Mouse (Mus musculus): Measurements from ENCODE around the gene Fam98c. TPM values are rescaled to one million over a fixed set of nuclear protein-coding genes. Genes with fewer than 3 reads are reported as not detected.
"Not testable (repeated sequence)": the region's sequence is repeated elsewhere in the genome, so short reads cannot be mapped to it uniquely, and the experiment has no call there.

Fam98c gene
- 10 to 100 TPM; 34.3 to 38.3 TPM for total RNA-seq (2021)
- long read RNA-seq, experiment 1, transcript Fam98c-202 (7 exons, 1,359 nt) = minor isoform, 8 of 73 reads
- long read RNA-seq, experiment 1, transcript Fam98c-209 (8 exons, 1,293 nt) = minor isoform, 15 of 73 reads
- long read RNA-seq, experiment 1, transcript Fam98c-206 (7 exons, 2,169 nt) = major isoform, 18 of 73 reads
- long read RNA-seq, experiment 1, partial matches to known transcripts = 19 of 73 reads
- long read RNA-seq, experiment 1, other reads (novel, unspliced or antisense) = 13 of 73 reads
- long read RNA-seq, experiment 2, transcript Fam98c-202 (7 exons, 1,359 nt) = minor isoform, 9 of 56 reads
- long read RNA-seq, experiment 2, transcript Fam98c-209 (8 exons, 1,293 nt) = minor isoform, 10 of 56 reads
- long read RNA-seq, experiment 2, transcript Fam98c-206 (7 exons, 2,169 nt) = major isoform, 15 of 56 reads
- long read RNA-seq, experiment 2, partial matches to known transcripts = 14 of 56 reads
- long read RNA-seq, experiment 2, other reads (novel, unspliced or antisense) = 8 of 56 reads

DNA sequence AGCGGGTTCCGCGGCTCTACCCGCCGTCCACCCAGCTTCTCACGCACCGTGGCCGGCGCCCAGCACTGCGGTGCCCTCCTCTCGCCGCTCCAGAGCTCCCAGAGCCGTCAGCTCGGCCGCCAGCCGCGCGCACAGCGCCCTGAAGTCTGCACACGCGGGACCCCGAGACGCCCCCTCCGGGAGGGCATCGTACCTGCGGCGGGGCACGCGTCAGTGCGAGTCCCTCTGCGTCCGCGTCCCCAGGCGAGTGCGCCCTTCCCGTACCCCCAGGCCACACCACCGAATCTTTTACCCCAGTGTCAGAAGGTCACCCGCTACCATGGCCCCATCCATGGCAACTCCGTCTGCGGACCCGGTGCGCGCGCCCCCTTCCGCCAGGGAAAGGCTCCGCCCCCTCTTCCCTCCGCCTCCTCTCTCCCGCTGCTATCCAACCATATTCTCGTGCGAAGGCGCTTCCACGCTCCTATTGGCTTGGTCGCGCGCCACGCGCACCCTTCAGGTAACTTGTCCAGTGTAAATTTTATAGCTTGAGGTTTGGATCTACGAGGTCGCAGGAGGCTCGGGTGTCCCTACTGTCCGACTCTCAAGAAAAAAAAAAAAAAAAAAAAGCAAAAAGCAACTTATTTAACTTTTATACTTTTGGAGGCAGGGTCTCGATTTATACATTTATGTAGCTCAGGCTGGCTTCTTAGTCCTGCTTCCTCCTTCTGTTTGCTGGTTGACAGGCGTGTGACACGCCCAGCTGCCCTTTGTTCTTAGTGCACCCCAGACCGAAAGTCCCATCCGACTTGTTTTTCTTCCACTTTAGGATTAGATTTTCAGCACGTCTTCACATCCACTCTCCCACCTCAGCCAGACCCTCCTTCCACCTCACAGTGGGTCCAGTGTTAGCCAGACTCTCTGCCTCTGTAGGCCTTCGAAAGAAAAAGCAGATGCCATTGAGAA lies at the start of gene Fam98c:
Gene Fam98c (minus strand): TSS at position 397 of the 945 bp plus-strand sequence.
- intact Hi-C loops (cut with DNase I) = no loop called here
- Histone ChIP-seq H3K4me3 (peak within 1 kb of the TSS; percentile 76), H3K27ac (peak within 1 kb of the TSS; percentile 90)
- DNase-seq (ENCODE audit: extremely low spot score in 1 of 2, low spot score in 2 of 2) = peak; percentile 85 to 86
- TF ChIP-seq CTCF (IDR thresholded peaks at IDR 0.05) = peak; percentile 43

DNA sequence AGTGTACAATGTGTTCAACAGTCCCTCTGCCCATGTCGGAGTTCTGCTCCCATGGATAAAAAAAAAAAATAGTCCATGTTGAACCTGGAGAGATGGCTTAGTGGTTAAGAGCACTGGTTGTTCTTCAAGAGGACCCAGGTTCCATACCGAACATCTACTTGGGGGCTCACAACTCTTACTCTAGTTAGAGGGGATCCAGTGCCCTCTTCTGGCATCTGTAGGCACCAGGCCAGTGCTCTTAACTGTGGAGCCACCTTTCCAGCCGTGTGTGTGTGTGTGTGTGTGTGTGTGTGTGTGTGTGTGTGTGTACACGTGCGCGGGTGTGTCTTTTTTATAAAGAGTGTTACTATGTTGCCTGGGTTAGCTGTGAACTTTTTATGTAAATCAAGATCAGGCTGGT lies 46.5 kb upstream of the Fam98c start:
- no peak for TF ChIP-seq CTCF (IDR thresholded peaks at IDR 0.05)
- intact Hi-C loops (cut with DNase I) = loop anchor here (10.0 kb wide), 1 partner anchor 512 kb away; no protein-coding TSS in a partner anchor
- H3K27ac ChIP-seq = no peak overlapping the region
- no peak for DNase-seq (ENCODE audit: extremely low spot score in 1 of 2, low spot score in 2 of 2)
- H3K4me3 ChIP-seq = no peak overlapping the region

DNA sequence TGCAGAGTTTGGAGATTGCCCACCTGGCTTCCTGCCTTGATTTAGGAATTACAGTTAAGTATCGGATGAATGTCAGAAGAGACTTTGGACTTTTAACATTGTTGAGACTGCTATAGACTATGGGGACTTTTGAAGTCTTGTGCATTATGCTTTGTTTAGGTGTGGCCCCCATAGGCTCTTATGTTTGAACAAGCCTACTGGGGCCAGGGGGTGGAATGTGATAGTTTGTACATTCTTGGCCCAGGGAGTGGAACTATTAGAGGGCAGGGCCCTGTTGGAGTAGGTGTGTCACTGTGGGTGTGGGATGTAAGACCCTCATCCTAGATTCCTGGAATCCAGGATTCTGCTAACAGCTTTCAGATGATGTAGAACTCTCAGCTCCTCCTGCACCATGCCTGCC lies 38.2 kb upstream of the Fam98c start:
- DNase-seq (ENCODE audit: extremely low spot score in 1 of 2, low spot score in 2 of 2); intact Hi-C loops (cut with DNase I); H3K4me3 ChIP-seq; H3K27ac ChIP-seq: not testable (repeated sequence)

DNA sequence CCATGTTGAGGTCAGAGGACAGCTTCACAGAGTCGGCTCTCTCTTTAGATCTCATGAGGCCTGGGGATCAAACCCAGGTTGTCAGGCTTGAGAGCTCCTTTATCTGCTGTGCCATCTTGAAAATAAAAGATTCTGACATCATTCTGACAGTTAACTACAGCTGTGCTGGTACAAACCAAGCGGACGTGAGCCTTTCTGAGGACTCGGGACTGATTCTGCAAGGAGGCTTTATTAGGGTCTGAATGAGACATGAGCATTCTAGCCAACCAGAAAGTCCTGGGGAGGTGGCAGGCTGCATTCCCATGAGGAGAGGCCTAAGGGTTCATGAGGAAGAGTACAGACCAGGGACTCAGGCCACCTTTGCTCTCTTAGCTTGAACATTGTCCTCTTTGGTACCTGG lies 25.3 kb upstream of the Fam98c start:
- H3K4me3 ChIP-seq; DNase-seq (ENCODE audit: extremely low spot score in 1 of 2, low spot score in 2 of 2); H3K27ac ChIP-seq: not testable (repeated sequence)
- intact Hi-C loops (cut with DNase I) = loop anchor here (2.0 kb wide), 2 partner anchors 57 to 119 kb away; partner anchors contain the start of gene Yif1b

DNA sequence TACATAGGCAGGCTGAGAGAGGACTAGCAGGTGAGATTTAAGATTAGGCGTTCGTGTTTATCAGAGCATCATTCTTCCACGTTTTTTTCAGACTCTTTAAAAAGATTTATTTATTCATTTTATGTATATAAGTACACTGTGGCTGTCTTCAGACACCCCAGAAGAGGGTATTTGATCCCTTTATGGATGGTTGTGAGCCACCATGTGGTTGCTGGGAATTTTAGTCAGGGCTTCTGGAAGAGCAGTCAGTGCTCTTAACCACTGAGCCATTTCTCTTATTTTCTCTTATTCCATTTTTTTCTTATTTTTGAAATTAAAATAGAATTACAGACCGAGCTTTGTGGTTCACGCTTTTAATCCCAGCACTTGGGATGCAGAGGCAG lies 24.8 kb upstream of the Fam98c start:
- TF ChIP-seq CTCF (IDR thresholded peaks at IDR 0.05) = no peak
- Histone ChIP-seq H3K27ac (peak overlapping the region; percentile 78), H3K4me3 (peak overlapping the region; percentile 87)
- no peak for DNase-seq (ENCODE audit: extremely low spot score in 1 of 2, low spot score in 2 of 2)
- intact Hi-C loops (cut with DNase I) = loop anchor here (2.0 kb wide), 2 partner anchors 58 to 120 kb away; partner anchors contain the start of gene Yif1b

DNA sequence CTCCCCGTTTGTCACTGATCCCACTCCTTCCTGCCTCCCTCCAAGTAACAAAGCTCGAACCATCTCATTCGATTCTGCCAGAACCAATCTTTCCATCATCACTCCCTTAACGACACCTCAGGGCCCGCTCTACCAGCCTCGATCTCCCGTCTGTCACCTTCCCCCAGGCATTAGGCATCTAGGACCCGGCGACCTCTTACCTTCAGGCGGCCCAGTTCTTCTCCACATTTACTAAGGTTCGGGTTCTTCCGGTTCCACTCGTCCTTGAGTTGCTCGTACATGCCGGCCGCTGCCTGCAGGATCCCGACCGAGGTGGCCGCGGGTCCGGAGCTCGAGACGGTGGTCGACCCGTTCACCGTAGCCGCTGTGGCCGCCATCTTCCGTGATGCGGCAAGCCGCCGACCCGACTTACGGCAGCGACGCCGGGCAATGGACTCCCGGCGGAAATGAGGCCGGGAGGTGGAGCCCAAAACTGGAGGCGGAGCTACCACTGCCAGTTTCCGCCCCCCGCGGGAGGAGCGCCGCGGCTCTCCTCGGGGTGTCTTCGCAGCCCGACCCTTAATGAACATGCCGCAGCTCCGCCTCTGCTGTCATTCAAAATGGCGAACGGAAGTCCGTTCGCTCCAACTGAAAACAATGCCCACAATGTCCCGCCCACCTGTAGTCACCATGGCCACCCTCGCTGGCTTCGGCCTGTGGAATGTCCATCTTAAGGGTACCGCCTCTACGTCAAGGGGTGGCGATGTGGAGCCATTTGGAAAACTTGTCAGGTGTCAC lies 24.2 kb upstream of the Fam98c start, which contains the start of gene Psmd8:
Gene Psmd8 (minus strand): TSS at position 625 of the 777 bp plus-strand sequence.
- TF ChIP-seq CTCF (IDR thresholded peaks at IDR 0.05) = peak; percentile 57
- peak; percentile 93 to 95 for DNase-seq (ENCODE audit: extremely low spot score in 1 of 2, low spot score in 2 of 2)
- H3K27ac ChIP-seq = peak within 1 kb of the TSS; percentile 90
- peak within 1 kb of the TSS; percentile 87 for H3K4me3 ChIP-seq
- intact Hi-C loops (cut with DNase I) = loop anchor here (2.0 kb wide), 2 partner anchors 59 to 121 kb away; partner anchors contain the start of gene Yif1b

DNA sequence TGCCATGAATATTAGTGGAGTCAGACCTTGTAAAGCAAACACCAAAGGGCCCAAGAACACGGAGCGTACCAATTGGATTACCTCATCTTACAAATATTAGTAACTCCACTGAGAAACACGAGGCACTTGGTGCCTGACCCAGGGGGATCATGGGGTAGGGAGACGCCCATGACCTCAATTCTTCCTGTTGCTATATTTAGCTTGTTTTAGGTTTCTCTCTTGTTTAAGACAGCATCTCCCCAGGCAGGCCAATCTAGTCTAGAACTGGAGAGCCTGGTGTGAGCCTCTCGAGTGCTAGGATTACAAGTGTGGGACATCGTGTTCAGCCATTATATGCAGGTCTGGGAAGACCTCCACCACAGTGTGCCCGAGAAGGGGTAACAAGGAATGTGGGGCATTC lies 23.3 kb upstream of the Fam98c start:
- intact Hi-C loops (cut with DNase I) = loop anchor here (10.0 kb wide), 1 partner anchor 185 kb away; no protein-coding TSS in a partner anchor
- H3K27ac ChIP-seq = no peak overlapping the region
- DNase-seq (ENCODE audit: extremely low spot score in 1 of 2, low spot score in 2 of 2) = no peak
- TF ChIP-seq CTCF (IDR thresholded peaks at IDR 0.05) = no peak
- peak overlapping the region; percentile 87 for H3K4me3 ChIP-seq

DNA sequence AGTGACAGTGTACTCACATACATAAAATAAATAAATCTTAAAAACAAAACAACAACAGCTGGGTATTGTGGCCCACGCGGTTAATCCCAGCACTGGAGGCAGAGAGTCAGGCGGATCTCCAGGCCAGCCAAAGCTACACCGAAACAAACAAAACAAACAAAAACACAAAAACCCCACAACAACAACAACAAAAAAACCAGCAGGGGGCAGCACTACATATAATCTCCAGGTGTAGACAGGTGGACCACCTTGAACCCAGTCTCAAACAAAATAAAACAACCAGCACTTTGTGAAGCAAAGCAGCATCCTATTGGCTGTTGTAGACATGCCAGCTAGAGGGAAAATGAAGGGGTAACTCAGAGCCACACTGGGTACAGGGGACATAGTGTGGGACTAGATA lies 22.1 kb upstream of the Fam98c start:
- no peak for DNase-seq (ENCODE audit: extremely low spot score in 1 of 2, low spot score in 2 of 2)
- peak; percentile 39 for TF ChIP-seq CTCF (IDR thresholded peaks at IDR 0.05)
- Histone ChIP-seq H3K27ac (no peak overlapping the region), H3K4me3 (no peak overlapping the region)
- intact Hi-C loops (cut with DNase I) = loop anchor here (10.0 kb wide), 1 partner anchor 187 kb away; no protein-coding TSS in a partner anchor

DNA sequence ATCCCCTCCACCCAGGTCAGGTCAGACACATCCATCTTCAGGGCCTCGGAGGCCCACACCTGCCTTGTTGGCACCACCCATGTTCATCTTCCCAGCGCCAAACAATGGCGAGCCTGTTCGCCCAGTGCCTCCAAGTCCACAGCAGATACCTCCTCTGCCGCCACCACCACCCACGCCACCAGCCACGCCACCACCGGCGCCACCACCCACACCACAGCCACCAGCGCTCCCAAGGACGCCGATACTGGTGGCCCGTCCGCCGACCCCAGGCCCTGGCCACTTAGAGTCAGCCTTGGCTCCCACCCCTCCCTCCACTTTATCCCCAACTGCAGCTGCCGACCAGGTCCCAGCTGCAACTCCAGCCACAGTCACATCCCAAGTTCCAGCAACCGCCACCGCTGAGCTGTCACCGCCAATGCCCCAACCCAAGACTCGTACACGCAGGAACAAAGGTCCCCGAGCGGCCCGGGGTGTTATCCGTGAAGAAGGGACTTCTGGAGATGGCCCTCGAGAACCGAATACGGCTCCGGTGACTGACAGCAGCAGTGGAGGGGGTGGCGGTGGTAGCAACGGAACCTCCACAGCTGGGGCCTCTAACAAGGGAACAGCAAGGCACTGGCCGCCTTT lies 16.5 kb upstream of the Fam98c start:
- DNase-seq (ENCODE audit: extremely low spot score in 1 of 2, low spot score in 2 of 2) = peak in 1 of 2 experiments; percentile 12
- Histone ChIP-seq H3K4me3 (no peak overlapping the region), H3K27ac (no peak overlapping the region)
- no peak for TF ChIP-seq CTCF (IDR thresholded peaks at IDR 0.05)
- intact Hi-C loops (cut with DNase I) = loop anchor here (10.0 kb wide), 1 partner anchor 192 kb away; no protein-coding TSS in a partner anchor

DNA sequence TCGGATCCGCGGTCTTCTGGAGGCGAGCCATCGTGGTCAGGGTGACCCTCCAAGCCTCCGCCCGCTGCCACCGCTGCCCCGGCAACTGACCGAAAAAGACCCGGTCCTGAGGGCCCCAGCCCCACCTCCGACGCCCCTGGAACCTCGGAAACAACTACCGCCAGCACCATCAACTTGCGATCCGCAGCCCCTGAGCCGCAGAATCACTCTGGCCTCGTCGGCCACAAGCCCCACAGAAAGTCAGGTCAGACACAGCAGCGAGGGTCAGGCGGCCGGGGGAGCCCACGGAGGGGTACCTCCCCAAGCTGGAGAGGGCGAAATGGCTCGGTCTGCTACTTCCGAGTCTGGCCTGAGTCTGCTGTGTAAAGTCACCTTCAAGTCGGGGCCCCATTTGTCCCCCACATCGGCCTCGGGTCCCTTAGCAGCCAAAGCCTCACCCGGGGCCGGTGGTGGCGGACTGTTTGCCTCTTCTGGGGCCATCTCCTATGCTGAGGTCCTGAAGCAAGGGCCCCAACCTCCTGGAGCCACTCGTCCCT lies 15.6 kb upstream of the Fam98c start:
- Histone ChIP-seq H3K27ac (no peak overlapping the region), H3K4me3 (no peak overlapping the region)
- intact Hi-C loops (cut with DNase I) = loop anchor here (10.0 kb wide), 1 partner anchor 193 kb away; no protein-coding TSS in a partner anchor
- TF ChIP-seq CTCF (IDR thresholded peaks at IDR 0.05) = no peak
- peak in 1 of 2 experiments; percentile 11 for DNase-seq (ENCODE audit: extremely low spot score in 1 of 2, low spot score in 2 of 2)

Data from left cerebral cortex, adult 2 months (tissue).